Mouse (Mus musculus) erythroid progenitor cell, adult 5-6 weeks (primary cell): Measurements from ENCODE around the gene Pla2g3. TPM values are rescaled to one million over a fixed set of nuclear protein-coding genes. Genes with fewer than 3 reads are reported as not detected.

Source experiments
- ATAC-seq: replicated peaks from 2 replicates; pipeline ENCODE4 v1.8.0; 2016; ENCODE audit warnings: moderate number of reproducible peaks, mild to moderate bottlenecking, moderate TSS enrichment, inconsistent platforms; ENCODE audit not compliant: poor library complexity, low FRiP score, severe bottlenecking
- total RNA-seq, 2 experiments: library from RNA; stranded (forward) in 1 of 2; stranded (reverse) in 1 of 2; fragments of 150-400 nt in 1 of 2; fragments of 186-747, 209-891 nt in 1 of 2; gene quantifications; 2 replicates each; pipeline versions ENCODE4 v1.2.3 to v1.2.4; 2015 to 2017; ENCODE audit warnings: low replicate concordance in 2 of 2

Gene Pla2g3
- total RNA-seq, 2 experiments from 2014 or later: not detected

GRCm38 (mm10) chr11:3533406-3533932 lies 45.4 kb downstream of the Pla2g3 start:
- no peak for ATAC-seq

GRCm38 (mm10) chr11:3534956-3535355 lies 46.9 kb downstream of the Pla2g3 start:
- no peak for ATAC-seq

DNA sequence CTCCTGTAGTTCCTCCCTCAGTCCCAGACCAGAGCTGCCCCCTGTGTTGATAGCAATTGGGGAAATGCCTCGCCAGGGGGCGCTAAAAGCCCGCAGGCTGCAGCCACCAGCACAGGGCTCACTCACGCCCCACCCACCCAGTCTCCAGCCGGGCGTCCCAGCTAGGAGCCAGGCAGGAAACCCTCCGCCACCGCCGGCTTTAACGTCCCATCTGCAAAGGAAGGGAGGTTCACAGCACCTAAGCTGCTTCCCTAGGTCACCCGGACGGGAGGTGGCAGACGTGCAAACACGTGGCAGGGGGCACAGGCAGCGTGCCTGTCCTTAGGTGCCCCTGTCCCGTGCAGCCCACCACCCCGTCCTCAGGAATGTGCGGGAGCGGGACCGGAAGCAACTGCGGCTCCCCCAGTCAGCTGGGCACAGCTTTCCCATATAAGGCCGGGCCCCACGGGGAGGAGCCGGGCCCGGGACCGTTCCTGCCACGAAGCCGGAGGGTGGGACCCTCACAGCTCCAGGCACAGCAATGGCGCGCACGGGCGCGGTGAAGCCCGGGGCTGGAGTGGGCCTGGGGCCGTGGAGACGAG lies 47.4 kb downstream of the Pla2g3 start:
- peak; percentile 51; the same call in 1 of the 2 replicates for ATAC-seq

- ATAC-seq: no peak
Measured at GRCm38 (mm10) chr11:3536082-3536481, 48.0 kb downstream of the Pla2g3 start.

DNA sequence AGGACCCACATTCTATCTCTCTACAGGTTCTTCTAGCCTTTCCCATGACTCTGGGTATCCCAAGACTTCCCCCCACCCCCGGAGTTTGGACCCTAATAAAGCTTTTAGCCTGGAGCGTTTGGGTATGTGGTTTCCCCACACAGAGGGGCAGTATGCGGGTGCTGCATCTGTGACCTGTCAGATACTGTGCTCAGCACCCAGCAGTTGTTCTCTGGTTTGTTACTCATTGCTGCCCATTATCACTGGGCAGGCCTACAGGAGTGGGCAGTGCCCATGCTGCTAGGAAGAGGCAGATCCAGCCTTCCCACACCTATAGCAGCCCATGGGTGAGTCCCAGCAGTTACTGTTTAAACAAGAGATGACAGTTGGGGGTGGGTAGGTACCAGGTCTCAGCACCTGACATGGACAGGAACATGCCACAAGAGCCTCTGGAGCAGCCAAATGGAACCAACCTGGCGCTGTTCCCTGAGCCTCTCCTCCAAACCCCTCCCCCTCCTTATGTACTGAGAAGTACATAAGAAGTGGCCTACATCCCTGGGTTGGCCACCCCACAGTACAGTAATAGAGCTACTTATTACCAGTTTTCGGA lies 48.8 kb downstream of the Pla2g3 start:
- no peak for ATAC-seq

GRCm38 (mm10) chr11:3537711-3538110 lies 49.6 kb downstream of the Pla2g3 start:
- ATAC-seq: no peak

DNA sequence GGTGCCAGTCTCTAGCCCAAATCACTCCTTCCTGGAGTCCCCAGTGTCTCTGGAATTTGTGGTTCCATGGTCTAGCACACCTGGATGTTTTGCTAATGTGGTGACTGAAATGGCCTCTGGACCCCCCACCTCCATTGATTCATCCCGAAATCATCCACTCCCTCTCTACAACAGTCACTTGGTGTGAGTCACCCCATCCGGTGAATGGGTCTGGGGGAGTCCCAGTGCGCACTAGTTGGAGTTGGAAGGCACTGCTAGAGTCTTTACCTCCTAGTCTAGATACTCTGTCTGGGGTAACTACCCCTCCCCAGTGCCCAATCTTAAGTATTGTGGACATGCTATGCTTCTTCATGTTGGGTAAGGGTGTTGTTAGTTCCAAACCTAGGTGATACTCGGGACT lies 50.3 kb downstream of the Pla2g3 start:
- no peak for ATAC-seq

DNA sequence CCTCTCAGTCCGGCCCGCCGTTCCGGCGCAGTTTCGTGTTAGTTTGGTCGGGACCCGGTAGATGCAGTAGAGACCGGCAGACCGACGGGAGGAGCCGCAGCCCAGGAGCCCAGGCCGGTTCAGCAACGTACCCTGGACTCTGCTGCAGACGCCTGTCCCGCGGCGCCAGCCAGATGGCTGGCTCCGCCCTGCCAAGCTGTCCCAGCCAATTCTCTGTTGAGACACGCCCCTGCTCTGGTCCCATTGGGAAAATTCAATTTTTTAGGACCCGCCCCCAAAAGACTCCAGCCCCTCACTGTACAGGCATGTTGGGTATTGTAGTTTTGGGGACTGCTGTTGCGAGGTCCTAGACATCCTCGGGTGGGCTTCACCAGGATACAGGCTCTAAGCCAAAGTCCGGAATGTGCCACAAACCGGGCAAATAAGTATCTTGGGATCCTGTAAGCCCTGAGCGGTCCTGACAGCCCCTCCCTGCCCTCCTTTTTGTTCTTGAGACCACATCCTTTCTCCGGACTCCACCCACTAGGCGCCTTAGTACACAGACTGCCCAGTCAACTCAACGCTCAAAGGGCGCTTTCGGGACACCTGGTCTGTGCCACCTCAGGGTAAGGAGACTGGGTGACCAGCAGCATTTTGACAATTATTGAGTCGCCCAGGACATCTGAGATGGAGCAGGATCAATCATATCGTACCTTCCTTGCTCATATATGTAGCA lies 51.2 kb downstream of the Pla2g3 start:
- peak; percentile 78 for ATAC-seq

DNA sequence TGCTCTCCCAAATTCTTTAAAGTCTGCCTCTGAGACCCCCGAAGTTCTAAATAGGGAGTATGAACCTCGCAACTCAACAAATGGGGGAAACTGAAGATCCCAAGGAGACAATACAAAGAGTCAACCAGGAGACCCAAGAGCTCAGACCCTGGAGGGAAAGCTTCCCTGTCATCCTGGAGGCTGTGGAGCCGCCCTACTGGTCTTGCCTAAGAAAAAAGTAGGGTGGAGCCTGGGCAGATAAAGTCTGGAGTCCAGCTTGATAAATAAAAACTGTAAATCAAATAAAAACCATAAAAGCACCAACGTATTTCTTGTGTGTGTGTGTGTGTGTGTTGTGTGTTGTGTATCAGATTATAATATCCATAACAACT lies 51.7 kb downstream of the Pla2g3 start:
- ATAC-seq: no peak

GRCm38 (mm10) chr11:3540451-3541085 lies 52.5 kb downstream of the Pla2g3 start, which contains the start of gene Smtn:
Smtn (minus strand) TSS chr11:3540612.
- no peak for ATAC-seq

DNA sequence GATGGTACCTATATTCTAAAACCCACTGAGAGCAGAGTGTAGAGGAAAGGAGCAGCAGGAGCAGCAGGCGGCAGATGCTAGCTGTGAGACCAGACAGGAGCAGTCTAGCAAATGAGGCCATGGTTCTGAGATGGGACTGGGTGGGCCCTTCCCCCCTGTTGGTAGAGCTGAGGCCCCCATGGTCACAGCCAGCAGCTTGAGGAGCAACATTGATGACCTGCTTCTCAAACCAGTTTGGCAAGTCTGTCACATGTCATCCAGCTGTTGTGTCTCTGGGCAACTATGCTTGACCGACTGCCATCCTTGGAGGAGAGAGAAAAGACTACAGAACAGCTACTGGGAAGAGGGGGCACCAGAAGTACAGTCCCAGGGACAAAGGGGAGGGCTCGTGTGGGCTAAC lies 53.8 kb downstream of the Pla2g3 start:
- no peak for ATAC-seq

- no peak for ATAC-seq
Measured at GRCm38 (mm10) chr11:3543001-3543400, 54.9 kb downstream of the Pla2g3 start.

- ATAC-seq: no peak
Measured at GRCm38 (mm10) chr11:3544409-3544808, 56.3 kb downstream of the Pla2g3 start.

GRCm38 (mm10) chr11:3545531-3546241 lies 57.6 kb downstream of the Pla2g3 start:
- ATAC-seq: no peak

GRCm38 (mm10) chr11:3546242-3546562 lies 58.1 kb downstream of the Pla2g3 start:
- no peak for ATAC-seq

DNA sequence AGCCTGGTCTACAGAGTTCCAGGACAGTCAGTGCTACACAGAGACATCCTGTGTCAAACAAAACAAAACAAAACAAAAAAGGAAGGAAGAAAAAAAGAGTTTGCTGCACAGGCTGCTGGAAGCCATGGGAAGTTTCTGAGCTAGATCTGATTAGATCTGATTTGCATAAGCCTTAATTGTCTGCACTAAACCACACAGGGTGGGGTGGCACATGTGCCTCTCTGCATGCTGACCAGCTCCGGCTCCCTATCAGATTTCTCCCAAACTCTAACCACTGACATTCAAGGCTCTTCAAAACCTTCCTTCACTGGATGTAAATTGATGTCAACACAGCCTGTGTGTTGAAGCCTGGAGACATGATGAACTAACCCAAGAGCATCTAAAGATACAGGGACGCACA lies 59.0 kb downstream of the Pla2g3 start:
- no peak for ATAC-seq

GRCm38 (mm10) chr11:3547969-3548368 lies 59.9 kb downstream of the Pla2g3 start:
- ATAC-seq: no peak

- ATAC-seq: no peak
Measured at GRCm38 (mm10) chr11:3548564-3549295, 60.6 kb downstream of the Pla2g3 start.
